Mouse (Mus musculus) embryonic facial prominence, embryonic 14.5 days (tissue): ENCODE data around the gene Gm9833. TPM values are rescaled to one million over a fixed set of nuclear protein-coding genes. Genes with fewer than 3 reads are reported as not detected.
A peak's percentile ranks its signal among the peaks of the same experiment; 100 is the strongest.

Source experiments
- ATAC-seq: fragments of 200-750 bp; cut with Nextera tagmentation; 2 replicates; pipeline ENCODE4 v1.8.0; 2017; ENCODE audit warnings: low read depth, moderate number of reproducible peaks, moderate TSS enrichment
- DNase-seq: peaks from one replicate; pipeline ENCODE4 v3.0.0-alpha.2; 2015; ENCODE audit warnings: low spot score
- H3K27ac ChIP-seq: fragments of 300-500 bp; sonication (generic); replicated peaks from 2 replicates; pipeline ENCODE4 v1.5.1; 2014; ENCODE audit warnings: low read depth, mild to moderate bottlenecking, low read length, moderate library complexity
- H3K27me3 ChIP-seq: fragments of 300-500 bp; sonication (generic); replicated peaks from 2 replicates; pipeline ENCODE4 v1.6.1; 2014; ENCODE audit warnings: low read length; ENCODE audit not compliant: control insufficient read depth, insufficient read depth
- H3K36me3 ChIP-seq: fragments of 300-500 bp; sonication (generic); 2 replicates; pipeline ENCODE4 v1.6.1; 2014; ENCODE audit warnings: low read length, mixed read lengths; ENCODE audit not compliant: control insufficient read depth, insufficient read depth
- H3K4me1 ChIP-seq: fragments of 300-500 bp; sonication (generic); 2 replicates; pipeline ENCODE4 v1.6.1; 2014; ENCODE audit warnings: antibody characterized with exemption, low read length; ENCODE audit not compliant: control insufficient read depth, insufficient read depth
- H3K4me2 ChIP-seq: fragments of 300-500 bp; sonication (generic); 2 replicates; pipeline ENCODE4 v1.6.1; 2014; ENCODE audit warnings: low read depth, mild to moderate bottlenecking, low read length, moderate library complexity, mixed read lengths
- H3K4me3 ChIP-seq: fragments of 300-500 bp; sonication (generic); 2 replicates; pipeline ENCODE4 v1.5.1; 2014; ENCODE audit warnings: low read depth, mild to moderate bottlenecking, low read length
- H3K9ac ChIP-seq: fragments of 300-500 bp; sonication (generic); 2 replicates; pipeline ENCODE4 v1.6.1; 2014; ENCODE audit warnings: low read depth, mild to moderate bottlenecking, low read length, moderate library complexity, mixed read lengths
- H3K9me3 ChIP-seq: fragments of 300-500 bp; sonication (generic); 2 replicates; pipeline ENCODE4 v1.6.1; 2016; ENCODE audit warnings: low read length; ENCODE audit not compliant: control insufficient read depth
- WGBS: fragments of 180-500 bp; shearing (Covaris S2); extraction: QIAGEN DNeasy Blood & Tissue Kit; methylation state at CpG from one replicate; pipeline ENCODE4 v1.1.7; 2014; 5-methylcytosine and 5-hydroxymethylcytosine counted together
- polyA plus RNA-seq: library from polyadenylated mRNA; unstranded; fragments of >200 nt; fragmentation: Nextera tagmentation; extraction: Ambion mirVana; gene quantifications from 2 replicates; pipeline ENCODE4 v1.2.1, GENCODE M21; 2014

The Gm9833 gene
- polyA plus RNA-seq, 1 experiment from 2014 or later: 3.8 TPM

- Histone ChIP-seq H3K36me3 (no peaks in the 10 kb centered on the region), H3K4me1 (peaks cover 4% of the 10 kb centered on the region; the same call in 1 of the 2 replicates), H3K4me3 (no peak overlapping the region), H3K27me3 (no peaks in the 10 kb centered on the region), H3K9ac (no peak overlapping the region), H3K27ac (no peak overlapping the region), H3K9me3 (no peaks in the 10 kb centered on the region), H3K4me2 (no peak overlapping the region)
- WGBS: 56% methylated on average over 3 of the region's 3 CpGs
- DNase-seq (no peak), ATAC-seq (no peak)
Measured at GRCm38 (mm10) chr3:10084102-10084501, 3.8 kb upstream of the Gm9833 start.

GRCm38 (mm10) chr3:10085396-10086119, 2.4 kb upstream of the Gm9833 start:
- Histone ChIP-seq H3K4me1 (peaks cover 4% of the 10 kb centered on the region; the same call in 1 of the 2 replicates), H3K9ac (no peak overlapping the region), H3K27ac (no peak overlapping the region), H3K4me2 (no peak overlapping the region), H3K4me3 (no peak overlapping the region), H3K36me3 (no peaks in the 10 kb centered on the region), H3K27me3 (no peaks in the 10 kb centered on the region), H3K9me3 (no peaks in the 10 kb centered on the region)
- WGBS: 59% methylated on average over 7 of the region's 7 CpGs
- DNase-seq: peak; percentile 49
- no peak for ATAC-seq

- Histone ChIP-seq H3K4me1 (peaks cover 4% of the 10 kb centered on the region; the same call in 1 of the 2 replicates), H3K9me3 (no peaks in the 10 kb centered on the region), H3K4me2 (0 out of 2 replicates have a peak overlapping the region, but pooled peaks have one; percentile 36), H3K4me3 (0 out of 2 replicates have a peak overlapping the region, but pooled peaks have one; percentile 15), H3K27ac (no peak overlapping the region), H3K9ac (no peak overlapping the region), H3K36me3 (no peaks in the 10 kb centered on the region), H3K27me3 (no peaks in the 10 kb centered on the region)
- DNase-seq (no peak), ATAC-seq (no peak)
- 81% methylated on average over 8 of the region's 8 CpGs for WGBS
Measured at GRCm38 (mm10) chr3:10087511-10087910, 399 bp upstream of the Gm9833 start.

- Histone ChIP-seq H3K36me3 (no peaks in the 10 kb centered on the region), H3K27ac (no peak overlapping the region), H3K9me3 (no peaks in the 10 kb centered on the region), H3K4me3 (no peak overlapping the region), H3K9ac (no peak overlapping the region), H3K4me2 (no peak overlapping the region), H3K4me1 (no peaks in the 10 kb centered on the region), H3K27me3 (no peaks in the 10 kb centered on the region)
- DNase-seq (no peak), ATAC-seq (no peak)
- WGBS: 63% methylated on average over 6 of the region's 6 CpGs
Measured at GRCm38 (mm10) chr3:10091616-10092140, 3.8 kb downstream of the Gm9833 start.

- no peaks in the 10 kb centered on the region for H3K9me3 ChIP-seq
- 15% methylated on average over 7 of the region's 7 CpGs for WGBS
- H3K9ac ChIP-seq: no peak overlapping the region
- no peaks in the 10 kb centered on the region for H3K36me3 ChIP-seq
- H3K27me3 ChIP-seq: no peaks in the 10 kb centered on the region
- peak; percentile 48 for DNase-seq
- H3K4me2 ChIP-seq: peak overlapping the region; percentile 8; the same call in 1 of the 2 replicates
- no peak overlapping the region for H3K27ac ChIP-seq
- ATAC-seq: no peak
- no peaks in the 10 kb centered on the region for H3K4me1 ChIP-seq
- no peak overlapping the region for H3K4me3 ChIP-seq
Measured at GRCm38 (mm10) chr3:10092499-10092898, 4.6 kb downstream of the Gm9833 start.

- H3K27ac ChIP-seq: no peak overlapping the region
- WGBS: 58% methylated on average over 6 of the region's 6 CpGs
- no peak overlapping the region for H3K4me3 ChIP-seq
- H3K36me3 ChIP-seq: no peaks in the 10 kb centered on the region
- no peaks in the 10 kb centered on the region for H3K9me3 ChIP-seq
- no peak overlapping the region for H3K9ac ChIP-seq
- peak overlapping the region; percentile 8; the same call in 1 of the 2 replicates for H3K4me2 ChIP-seq
- H3K4me1 ChIP-seq: no peaks in the 10 kb centered on the region
- ATAC-seq (no peak), DNase-seq (no peak)
- no peaks in the 10 kb centered on the region for H3K27me3 ChIP-seq
Measured at GRCm38 (mm10) chr3:10092914-10093313, 5.0 kb downstream of the Gm9833 start.

- ATAC-seq (no peak), DNase-seq (no peak)
- H3K9me3 ChIP-seq: no peaks in the 10 kb centered on the region
- H3K4me1 ChIP-seq: no peaks in the 10 kb centered on the region
- no peak overlapping the region for H3K9ac ChIP-seq
- H3K27ac ChIP-seq: no peak overlapping the region
- no peaks in the 10 kb centered on the region for H3K36me3 ChIP-seq
- WGBS: 80% methylated on average over 2 of the region's 2 CpGs
- H3K27me3 ChIP-seq: no peaks in the 10 kb centered on the region
- no peak overlapping the region for H3K4me3 ChIP-seq
- H3K4me2 ChIP-seq: no peak overlapping the region
Measured at GRCm38 (mm10) chr3:10095076-10095622, 7.2 kb downstream of the Gm9833 start.

- 95% methylated on average over 5 of the region's 5 CpGs for WGBS
- ATAC-seq (no peak), DNase-seq (no peak)
- Histone ChIP-seq H3K4me1 (no peaks in the 10 kb centered on the region), H3K36me3 (no peaks in the 10 kb centered on the region), H3K9me3 (no peaks in the 10 kb centered on the region), H3K4me3 (no peak overlapping the region), H3K4me2 (no peak overlapping the region), H3K27me3 (no peaks in the 10 kb centered on the region), H3K27ac (no peak overlapping the region), H3K9ac (no peak overlapping the region)
Measured at GRCm38 (mm10) chr3:10099756-10100155, 11.8 kb downstream of the Gm9833 start.
